9 mouse cellular contexts compared by ENCODE assay signal in the genomic region with DNA sequence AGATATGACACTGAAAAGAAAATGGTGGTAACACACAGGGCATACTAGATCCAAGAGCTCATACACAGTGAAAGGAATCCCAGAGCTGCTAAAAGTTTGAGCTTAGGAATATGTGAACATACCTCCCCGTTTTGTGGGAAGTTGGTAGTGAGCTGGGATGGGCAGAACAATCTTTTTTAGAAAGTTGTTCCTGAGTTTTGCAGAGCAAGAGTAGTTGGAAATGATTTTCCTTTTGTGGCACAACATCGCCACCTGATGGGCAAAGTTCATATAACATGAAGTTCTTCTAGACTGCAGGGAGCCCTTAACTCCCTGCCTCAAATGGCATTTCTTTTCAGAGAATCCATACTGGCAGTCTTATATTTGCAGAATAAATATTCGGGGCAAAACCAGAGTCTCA. TPM values are rescaled to one million over a fixed set of nuclear protein-coding genes. Genes with fewer than 3 reads are reported as not detected.
A peak's percentile ranks its signal among the peaks of the same experiment; 100 is the strongest.
DNase-seq lines count a peak whose midpoint lies in the region; ATAC-seq and TF ChIP-seq lines count a peak whose summit lies in the region.
"Had no signal": no experiment of that assay in that cellular context is flagged by ENCODE, and none has a peak within 500 bp of the region (broad histone marks: within the 10 kb centered on the region; RNA-seq: fewer than 3 reads in every experiment).

No protein-coding gene starts in this region.

- H3K27ac ChIP-seq in heart, adult 2 months = no peak overlapping the region
- H3K27ac ChIP-seq in heart, embryonic 10.5 days = no peak overlapping the region
- H3K27ac ChIP-seq in midbrain, embryonic 15.5 days = no peak overlapping the region
- H3K27ac ChIP-seq: macrophage had no signal

- peak; percentile 74 for TF ChIP-seq CTCF in heart, adult 2 months (IDR thresholded peaks at IDR 0.05)
- peak; percentile 70 for TF ChIP-seq CTCF in Patski (IDR thresholded peaks at IDR 0.05)

- TF ChIP-seq POLR2A in heart, adult 2 months (IDR thresholded peaks at IDR 0.05; ENCODE audit: insufficient read depth, low read depth, low read length) = no peak

- in situ Hi-C loops in Patski (cut with MboI; ENCODE audit: low pct_unique_long_range_greater_than_20kb) = loop anchor here (10.0 kb wide), 2 partner anchors 664 to 1104 kb away; no protein-coding TSS in a partner anchor

- H3K79me2 ChIP-seq in heart, adult 2 months (replicated peaks; ENCODE audit: control insufficient read depth, insufficient read depth, low read length) = no peaks in the 10 kb centered on the region

- WGBS in heart, adult 2 months = 2% methylated on average over 3 of the region's 3 CpGs
- 6% methylated on average over 3 of the region's 3 CpGs for WGBS in heart, embryonic 10.5 days
- WGBS in midbrain, embryonic 15.5 days = 4% methylated on average over 3 of the region's 3 CpGs

- POLR2A ChIA-PET in Patski (lab: Charles Lee) = no interaction called here

- ATAC-seq in Patski = no peak
- peak; percentile 66; the same call in 1 of the 2 replicates for ATAC-seq in midbrain, embryonic 15.5 days (replicated peaks)

- H3K4me1 ChIP-seq in heart, adult 2 months (ENCODE audit: control insufficient read depth, insufficient read depth, low read length) = no peaks in the 10 kb centered on the region
- no peaks in the 10 kb centered on the region for H3K4me1 ChIP-seq in heart, embryonic 10.5 days
- no peaks in the 10 kb centered on the region for H3K4me1 ChIP-seq in midbrain, embryonic 15.5 days

- no peak overlapping the region for H3K9ac ChIP-seq in heart, adult 2 months (ENCODE audit: low read depth, low read length)
- H3K9ac ChIP-seq in midbrain, embryonic 15.5 days = no peak overlapping the region

- H3K4me2 ChIP-seq in midbrain, embryonic 15.5 days = no peak overlapping the region

- TF ChIP-seq EP300 in heart, adult 2 months (IDR thresholded peaks at IDR 0.05; ENCODE audit: insufficient read depth, low read depth, low read length) = no peak

- H3K27me3 ChIP-seq in heart, adult 2 months (ENCODE audit: control insufficient read depth, insufficient read depth, low read length) = no peaks in the 10 kb centered on the region
- H3K27me3 ChIP-seq in heart, embryonic 10.5 days (ENCODE audit: insufficient read depth, poor library complexity, severe bottlenecking) = peaks cover 24% of the 10 kb centered on the region
- H3K27me3 ChIP-seq in Patski = peaks cover 22% of the 10 kb centered on the region
- H3K27me3 ChIP-seq in midbrain, embryonic 15.5 days (replicated peaks) = 0 out of 2 replicates have a peak, but pooled peaks cover 5% of the 10 kb centered on the region

- no peaks in the 10 kb centered on the region for H3K9me3 ChIP-seq in heart, embryonic 10.5 days
- H3K9me3 ChIP-seq in midbrain, embryonic 15.5 days = no peaks in the 10 kb centered on the region

- H3K4me3 ChIP-seq in heart, adult 2 months = no peak overlapping the region
- no peak overlapping the region for H3K4me3 ChIP-seq in heart, embryonic 10.5 days
- no peak overlapping the region for H3K4me3 ChIP-seq in midbrain, embryonic 15.5 days

- no peaks in the 10 kb centered on the region for H3K36me3 ChIP-seq in heart, adult 2 months (ENCODE audit: control insufficient read depth, insufficient read depth, low read length)
- no peaks in the 10 kb centered on the region for H3K36me3 ChIP-seq in heart, embryonic 10.5 days
- H3K36me3 ChIP-seq in midbrain, embryonic 15.5 days (replicated peaks) = no peaks in the 10 kb centered on the region

- CTCF ChIA-PET in Patski (lab: Charles Lee) = interaction anchor here (1.0 to 4.5 kb wide), 8 partner anchors 13 to 771 kb away, joined by 3 to 15 read pairs (median 4); no protein-coding TSS in a partner anchor

- intact Hi-C loops in heart, adult 2 months (cut with DNase I) = loop anchor here (2.0 to 10.0 kb wide), 2 partner anchors 576 to 764 kb away; no protein-coding TSS in a partner anchor

- peak; percentile 7 to 30 for DNase-seq in heart, adult 2 months
- no peak for DNase-seq in heart, embryonic 10.5 days (ENCODE audit: low spot score)
- DNase-seq in Patski (ENCODE audit: low read depth, low spot score) = peak; percentile 33
- peak; percentile 86 for DNase-seq in embryo, embryonic 10 days (ENCODE audit: low spot score)
- peak; percentile 76 for DNase-seq in heart, postnatal 4 days
- DNase-seq in left cerebral cortex, adult 8-10 months (ENCODE audit: low spot score in 2 of 2) = peak; percentile 12 to 52
- DNase-seq in thymus, postnatal 25 days = peak; percentile 22

RNA-seq across cellular contexts. Expression of a gene that starts 33.3 kb away (rescaled TPM):
- under 1 TPM in 1 of 2 experiments, not detected in 1; 0.10 TPM for total RNA-seq in heart, adult 2 months (2021)
- 0.09 and 0.27 TPM in 2 replicates for polyA plus RNA-seq in heart, adult 2 months (2012; rRNA removed)
- 0.14 and 3.4 TPM in 2 replicates for polyA plus RNA-seq in heart, embryonic 10.5 days (2016; fragmentation: Nextera tagmentation; extraction: Ambion mirVana)
- polyA plus RNA-seq in Patski (2021) = 3.8 TPM
- total RNA-seq in heart, postnatal 4 days (2021) = not detected
- total RNA-seq in left cerebral cortex, adult 8-10 months (2022) = 1 to 10 TPM; 3.7 to 5.1 (median 4.6) TPM
- 5.3 and 6.5 TPM in 2 replicates for polyA plus RNA-seq in midbrain, embryonic 15.5 days (2015; fragmentation: Nextera tagmentation; extraction: Ambion mirVana)
- polyA plus RNA-seq: macrophage had no signal
